Mouse (Mus musculus) naive thymus-derived CD4-positive, alpha-beta T cell, adult 5 months (primary cell): ENCODE data around the gene Bdh2. TPM values are rescaled to one million over a fixed set of nuclear protein-coding genes. Genes with fewer than 3 reads are reported as not detected.

Source experiments
- polyA plus RNA-seq: library from polyadenylated mRNA; unstranded; fragments of 100-300 nt; shearing (Covaris generic); gene quantifications from one replicate; pipeline ENCODE4 v1.2.1, GENCODE M21; 2017

The Bdh2 gene
- polyA plus RNA-seq, result not detected

DNA sequence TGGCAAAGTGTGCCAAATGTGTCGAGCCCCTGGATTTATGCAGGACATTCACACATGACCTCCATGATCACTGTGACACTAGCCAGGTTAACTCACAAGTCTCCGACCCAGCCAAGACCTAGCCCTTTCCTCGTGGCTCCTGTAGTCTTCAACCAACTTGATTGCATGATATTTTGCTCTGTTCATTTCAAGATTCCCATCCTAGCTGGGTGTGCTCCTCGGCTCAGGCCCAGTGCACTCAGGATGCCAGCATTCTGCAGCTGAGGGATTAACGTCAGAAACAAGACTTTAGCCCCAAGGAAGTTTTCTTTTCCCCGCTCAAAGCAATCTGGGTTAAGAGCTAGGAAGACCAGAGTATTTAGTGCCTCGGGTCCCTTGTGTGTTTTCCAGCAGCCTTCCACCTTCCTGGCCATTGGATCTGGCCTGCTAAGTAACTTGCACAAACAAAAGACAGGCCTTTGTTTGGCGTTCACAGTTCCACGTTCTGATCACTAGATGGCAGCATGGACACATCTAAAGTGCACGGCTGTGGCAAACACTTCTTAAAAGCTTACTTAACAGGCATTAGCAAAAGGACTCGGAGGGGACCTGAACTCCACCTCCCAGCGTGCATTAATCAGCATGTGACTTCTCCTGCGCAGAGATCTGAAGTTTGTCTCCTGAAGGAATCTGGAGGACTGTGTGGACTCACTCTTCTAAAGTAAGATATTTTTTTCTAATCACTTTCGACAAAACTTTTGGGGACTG, at the start of gene Bdh2:
Bdh2 (plus strand) TSS at position 553 of the 747 bp plus-strand sequence.

GRCm38 (mm10) chr3:135307411-135308259, 26.6 kb downstream of the Bdh2 start, which contains the start of gene Slc9b2:
Gene Slc9b2, plus strand, starts transcription at chr3:135307700.

DNA sequence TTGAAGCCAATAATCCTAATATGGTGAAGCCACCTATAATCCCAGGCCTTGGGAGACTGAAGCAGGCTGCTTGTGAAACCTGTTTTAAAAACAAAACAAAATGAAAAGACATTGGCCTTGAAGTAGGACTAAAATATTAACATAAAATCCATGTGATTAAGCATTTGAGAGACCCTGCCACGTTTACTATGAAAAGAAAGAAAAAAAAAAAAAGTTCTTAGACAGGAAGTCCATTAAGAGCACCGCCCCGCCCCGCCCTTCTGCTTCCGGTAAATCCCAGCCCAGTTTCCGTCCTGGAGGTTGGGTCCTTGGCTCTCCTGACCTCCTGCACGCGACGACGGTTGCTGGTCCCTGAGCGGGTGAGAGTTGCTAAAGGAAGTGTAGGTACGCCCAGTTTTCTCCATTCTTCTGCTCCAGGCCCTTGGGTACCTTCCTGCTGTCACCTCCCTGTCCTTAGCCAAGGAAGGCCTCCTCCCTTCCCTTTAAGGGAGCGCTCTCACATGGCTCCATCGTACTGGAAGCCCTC, 66.8 kb downstream of the Bdh2 start, which contains the start of gene Slc9b1:
Slc9b1 (plus strand) TSS at position 291 of the 526 bp plus-strand sequence.

Other genes with a start within 250 kb of the Bdh2 start
- 0.61 TPM for gene Cenpe, start 68.7 kb upstream of the Bdh2 start, polyA plus RNA-seq
- gene Slc9b2, start 26.5 kb downstream of the Bdh2 start, polyA plus RNA-seq, result 1.3 TPM
- 0.35 TPM for gene Slc9b1, start 66.8 kb downstream of the Bdh2 start, polyA plus RNA-seq
- 142 TPM for gene Cisd2, start 142.7 kb downstream of the Bdh2 start, polyA plus RNA-seq
- gene Ube2d3, start 156.9 kb downstream of the Bdh2 start, polyA plus RNA-seq, result 919 TPM
- 17.8 TPM for gene Manba, start 204.4 kb downstream of the Bdh2 start, polyA plus RNA-seq